Mouse (Mus musculus) MEL (cell line): ENCODE data around the gene Pmm1. TPM values are rescaled to one million over a fixed set of nuclear protein-coding genes. Genes with fewer than 3 reads are reported as not detected.

ENCODE experiments used
- DNase-seq: peaks from one replicate; pipeline ENCODE4 v3.0.0; 2011; ENCODE audit warnings: low read depth, low spot score
- H3K27ac ChIP-seq: 2 replicates; pipeline ENCODE4 v1.5.1; 2012; ENCODE audit warnings: low read depth, mild to moderate bottlenecking, control low read depth, low read length, moderate library complexity; ENCODE audit not compliant: control insufficient read depth
- H3K27me3 ChIP-seq, 2 experiments: fragments of 150-350 bp in 1 of 2; sonication (generic) in 1 of 2; 2 replicates each; pipeline ENCODE4 v1.6.1; 2012; ENCODE audit warnings: low read length in 2 of 2, mild to moderate bottlenecking in 2 of 2, improper control_type of control experiment in 1 of 2, moderate library complexity in 1 of 2; ENCODE audit not compliant: insufficient read depth in 2 of 2, control insufficient read depth in 1 of 2
- H3K36me3 ChIP-seq, 2 experiments: 2 replicates each; pipeline ENCODE4 v1.6.1; 2012 to 2014; ENCODE audit warnings: low read length in 2 of 2, improper control_type of control experiment in 1 of 2, inconsistent platforms in 1 of 2, mild to moderate bottlenecking in 1 of 2; ENCODE audit not compliant: insufficient read depth in 2 of 2, control insufficient read depth in 1 of 2
- H3K4me1 ChIP-seq, 2 experiments: fragments of 150-350 bp in 1 of 2; sonication (generic) in 1 of 2; 2 replicates each; pipeline ENCODE4 v1.6.1; 2012; ENCODE audit warnings: low read length in 2 of 2, improper control_type of control experiment in 1 of 2, mild to moderate bottlenecking in 1 of 2; ENCODE audit not compliant: insufficient read depth in 2 of 2, control insufficient read depth in 1 of 2
- H3K4me3 ChIP-seq, 2 experiments: fragments of 150-350 bp in 1 of 2; sonication (generic) in 1 of 2; 2 replicates each; pipeline ENCODE4 v1.5.1; 2012; ENCODE audit warnings: low read depth in 2 of 2, low read length in 2 of 2, mild to moderate bottlenecking in 2 of 2, moderate library complexity in 2 of 2, control low read depth in 1 of 2, improper control_type of control experiment in 1 of 2; ENCODE audit not compliant: control insufficient read depth in 1 of 2, insufficient read depth in 1 of 2
- H3K79me2 ChIP-seq: 2 replicates; pipeline ENCODE4 v1.6.1; 2012; ENCODE audit warnings: mild to moderate bottlenecking, low read length, moderate library complexity; ENCODE audit not compliant: control insufficient read depth, poor library complexity, insufficient read depth
- H3K9ac ChIP-seq: 2 replicates; pipeline ENCODE4 v1.6.1; 2012; ENCODE audit warnings: low read depth, mild to moderate bottlenecking, control low read depth, low read length, moderate library complexity; ENCODE audit not compliant: control insufficient read depth, poor library complexity, severe bottlenecking
- H3K9me3 ChIP-seq: fragments of 150-350 bp; sonication (generic); replicated peaks from 2 replicates; pipeline ENCODE4 v1.6.1; 2012; ENCODE audit warnings: mild to moderate bottlenecking, low read length, improper control_type of control experiment, moderate library complexity; ENCODE audit not compliant: insufficient read depth
- CHD1 ChIP-seq: IDR thresholded peaks from 2 replicates; pipeline ENCODE4 v1.6.1; 2012; ENCODE audit warnings: low read depth, mild to moderate bottlenecking, inconsistent platforms, low read length, improper control_type of control experiment
- CTCF ChIP-seq, 3 experiments: IDR thresholded peaks in 2 of 3; conservative IDR thresholded peaks in 1 of 3; 2 replicates each; pipeline ENCODE4 v1.5.1; 2011 to 2012; ENCODE audit warnings: low read length in 3 of 3, low read depth in 2 of 3, mild to moderate bottlenecking in 2 of 3, improper control_type of control experiment in 1 of 3, inconsistent platforms in 1 of 3, mixed read lengths in 1 of 3, moderate library complexity in 1 of 3; ENCODE audit not compliant: control insufficient read depth in 1 of 3, insufficient read depth in 1 of 3, poor library complexity in 1 of 3, severe bottlenecking in 1 of 3
- EP300 ChIP-seq, 2 experiments: IDR thresholded peaks; 2 replicates each; pipeline ENCODE4 v1.6.1; 2011; ENCODE audit warnings: improper control_type of control experiment in 2 of 2, low read length in 2 of 2, low read depth in 1 of 2, mild to moderate bottlenecking in 1 of 2
- ETS1 ChIP-seq: IDR thresholded peaks from 2 replicates; pipeline ENCODE4 v1.6.1; 2012; ENCODE audit warnings: low read depth, mild to moderate bottlenecking, inconsistent platforms, low read length, improper control_type of control experiment, moderate library complexity
- GABPA ChIP-seq: IDR thresholded peaks from 2 replicates; pipeline ENCODE4 v1.6.1; 2012; ENCODE audit warnings: low read depth, mild to moderate bottlenecking, inconsistent platforms, low read length, improper control_type of control experiment, moderate library complexity
- GATA1 ChIP-seq: IDR thresholded peaks from 2 replicates; pipeline ENCODE4 v1.6.1; 2011; ENCODE audit warnings: low read depth, low read length, improper control_type of control experiment
- JUND ChIP-seq: IDR thresholded peaks from 2 replicates; pipeline ENCODE4 v1.6.1; 2011; ENCODE audit warnings: low read depth, mild to moderate bottlenecking, improper control_type of control experiment, low read length
- KAT2A ChIP-seq: conservative IDR thresholded peaks from 2 replicates; pipeline ENCODE4 v1.6.1; 2012; ENCODE audit warnings: low read depth, low read length, improper control_type of control experiment, inconsistent platforms
- MEF2A ChIP-seq: IDR thresholded peaks from 2 replicates; pipeline ENCODE4 v1.6.1; 2014; ENCODE audit warnings: low read depth, mild to moderate bottlenecking, inconsistent platforms, low read length, improper control_type of control experiment; ENCODE audit not compliant: poor library complexity, insufficient replicate concordance, severe bottlenecking; ENCODE audit errors: extremely low read depth
- NELFE ChIP-seq: IDR thresholded peaks from 2 replicates; pipeline ENCODE4 v1.6.1; 2011; ENCODE audit warnings: low read depth, low read length, improper control_type of control experiment
- NRF1 ChIP-seq: IDR thresholded peaks from 2 replicates; pipeline ENCODE4 v1.6.1; 2014; ENCODE audit warnings: low read depth, mild to moderate bottlenecking, inconsistent platforms, low read length, improper control_type of control experiment, moderate library complexity; ENCODE audit not compliant: poor library complexity, insufficient read depth, severe bottlenecking
- POLR2AphosphoS2 ChIP-seq: IDR thresholded peaks from 2 replicates; pipeline ENCODE4 v1.6.1; 2011; ENCODE audit warnings: low read length, improper control_type of control experiment
- POLR2AphosphoS5 ChIP-seq: IDR thresholded peaks from 2 replicates; pipeline ENCODE4 v1.6.1; 2012; ENCODE audit warnings: low read depth, borderline replicate concordance, mild to moderate bottlenecking, inconsistent platforms, low read length, moderate library complexity, mixed read lengths
- RCOR1 ChIP-seq: IDR thresholded peaks from 2 replicates; pipeline ENCODE4 v1.6.1; 2012; ENCODE audit warnings: low read depth, mild to moderate bottlenecking, inconsistent platforms, low read length, improper control_type of control experiment
- TAL1 ChIP-seq: IDR thresholded peaks from 2 replicates; pipeline ENCODE4 v1.6.1; 2012; ENCODE audit warnings: mild to moderate bottlenecking, inconsistent platforms, low read length, moderate library complexity, mixed read lengths
- TBP ChIP-seq: IDR thresholded peaks from 2 replicates; pipeline ENCODE4 v1.8.0; 2011; ENCODE audit warnings: low read depth, low read length, improper control_type of control experiment
- UBTF ChIP-seq: IDR thresholded peaks from 2 replicates; pipeline ENCODE4 v1.6.1; 2012; ENCODE audit warnings: low read depth, mild to moderate bottlenecking, inconsistent platforms, low read length, improper control_type of control experiment, moderate library complexity, borderline replicate concordance; ENCODE audit not compliant: insufficient read depth
- USF2 ChIP-seq, 2 experiments: IDR thresholded peaks; 2 replicates each; pipeline ENCODE4 v1.6.1; 2011 to 2012; ENCODE audit warnings: improper control_type of control experiment in 2 of 2, low read length in 2 of 2, borderline replicate concordance in 1 of 2, inconsistent platforms in 1 of 2, low read depth in 1 of 2, mild to moderate bottlenecking in 1 of 2; ENCODE audit not compliant: insufficient read depth in 1 of 2
- ZC3H11A ChIP-seq: IDR thresholded peaks from 2 replicates; pipeline ENCODE4 v1.6.1; 2012; ENCODE audit warnings: low read depth, mild to moderate bottlenecking, inconsistent platforms, low read length, improper control_type of control experiment
- ZMIZ1 ChIP-seq: IDR thresholded peaks from 2 replicates; pipeline ENCODE4 v1.6.1; 2012; ENCODE audit warnings: low read depth, mild to moderate bottlenecking, inconsistent platforms, low read length, improper control_type of control experiment, moderate library complexity
- polyA plus RNA-seq, 2 experiments: library from polyadenylated mRNA; stranded (reverse) in 1 of 2; unstranded in 1 of 2; fragments of >175 nt in 1 of 2; fragments of >200 nt in 1 of 2; gene quantifications; 2 replicates each; pipeline versions ENCODE4 v1.2.1 to v1.2.4; 2012; ENCODE audit warnings: low replicate concordance in 2 of 2, low read depth in 1 of 2; ENCODE audit not compliant: insufficient read length in 2 of 2, insufficient read depth in 1 of 2, missing spikeins in 1 of 2
- total RNA-seq: library from RNA; depleted of rRNA; stranded (reverse); fragments of 300-350 nt; gene quantifications from 2 replicates; pipeline ENCODE4 v1.2.3, GENCODE M21; 2012

The Pmm1 gene
- total and polyA plus RNA-seq, 3 experiments: 72.7 to 111 TPM; not detected in 1

DNA sequence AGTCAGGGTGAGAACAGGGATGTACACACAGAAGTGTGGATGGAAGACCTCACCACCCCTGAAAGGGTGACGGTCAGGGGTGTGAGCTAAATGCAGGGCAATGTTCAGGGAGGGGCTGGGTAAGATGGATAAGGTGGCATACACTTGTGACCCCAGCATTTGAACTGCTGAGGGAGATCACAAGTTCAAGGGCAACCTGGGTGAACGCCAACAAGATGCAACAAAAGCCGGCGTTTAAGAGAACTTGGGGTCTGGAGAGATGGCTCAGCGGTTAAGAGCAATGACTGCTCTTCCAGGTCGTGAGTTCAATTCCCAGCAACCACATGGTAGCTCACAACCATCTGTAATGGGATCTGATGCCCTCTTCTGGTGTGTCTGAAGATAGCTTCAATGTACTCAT is 6.0 kb downstream of the Pmm1 start:
- H3K4me3 ChIP-seq: no peak overlapping the region
- H3K79me2 ChIP-seq: 0 out of 2 replicates have a peak, but pooled peaks cover 2% of the 10 kb centered on the region
- no peak for DNase-seq
- H3K9ac ChIP-seq: no peak overlapping the region
- TF ChIP-seq POLR2AphosphoS5 (no peak), KAT2A (no peak), RCOR1 (no peak), NRF1 (no peak), USF2 (IDR thresholded peaks at IDR 0.05; ENCODE audit: borderline replicate concordance in 1 of 2, insufficient read depth in 1 of 2, low read depth in 1 of 2, low read length in 2 of 2) (no peak), EP300 (IDR thresholded peaks at IDR 0.05; ENCODE audit: low read depth in 1 of 2, low read length in 2 of 2) (no peak)
- TF ChIP-seq, all 39 proteins: peak for 0
- peaks cover 2 to 5% of the 10 kb centered on the region in 2 experiments; a peak in 3 of 4 replicates for H3K36me3 ChIP-seq
- peaks cover 0 to 8% of the 10 kb centered on the region in 2 experiments; a peak in 2 of 4 replicates for H3K4me1 ChIP-seq
- H3K27ac ChIP-seq: no peak overlapping the region
- no peaks in the 10 kb centered on the region for H3K27me3 ChIP-seq
- H3K9me3 ChIP-seq: no peaks in the 10 kb centered on the region

DNA sequence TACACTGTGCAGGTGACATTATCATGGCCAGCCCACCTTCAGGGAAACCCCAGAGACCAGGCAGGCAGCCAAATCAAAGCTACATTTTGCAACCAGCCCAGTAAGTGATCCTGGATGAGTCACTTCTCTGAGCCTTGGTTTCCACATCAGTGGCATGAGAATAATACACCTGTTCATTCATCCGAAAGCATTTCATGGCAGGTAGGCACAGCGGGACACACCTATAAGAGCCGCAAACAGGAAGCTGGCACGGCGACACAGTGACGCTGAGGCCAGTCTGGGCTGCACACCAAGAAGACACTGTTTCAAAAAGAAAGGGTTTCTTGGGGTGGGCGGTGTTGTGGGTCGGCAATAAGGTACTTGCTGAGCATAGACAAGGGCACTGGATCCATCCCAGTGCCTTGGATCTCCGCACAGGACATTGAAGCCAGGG is 6.6 kb downstream of the Pmm1 start:
- H3K4me1 ChIP-seq: peaks cover 0 to 5% of the 10 kb centered on the region in 2 experiments; a peak in 2 of 4 replicates
- H3K27me3 ChIP-seq: no peaks in the 10 kb centered on the region
- no peaks in the 10 kb centered on the region for H3K79me2 ChIP-seq
- no peak for TF ChIP-seq UBTF
- no peak for TF ChIP-seq RCOR1
- no peak for TF ChIP-seq NELFE
- TF ChIP-seq MEF2A: no peak
- TF ChIP-seq TBP: no peak
- no peak for TF ChIP-seq NRF1
- no peak for TF ChIP-seq GATA1
- TF ChIP-seq ETS1: no peak
- no peak for TF ChIP-seq ZMIZ1
- TF ChIP-seq CTCF (IDR thresholded peaks at IDR 0.05 in 2 of 3, conservative IDR thresholded peaks at IDR 0.05 in 1 of 3; ENCODE audit: control insufficient read depth in 1 of 3, insufficient read depth in 1 of 3, low read depth in 2 of 3, low read length in 3 of 3, poor library complexity in 1 of 3, severe bottlenecking in 1 of 3): no peak
- TF ChIP-seq ZC3H11A: no peak
- no peak for TF ChIP-seq POLR2AphosphoS2
- no peak for TF ChIP-seq TAL1
- no peak for TF ChIP-seq KAT2A
- no peak for TF ChIP-seq JUND
- TF ChIP-seq GABPA: no peak
- TF ChIP-seq CHD1: no peak
- H3K27ac ChIP-seq: no peak overlapping the region
- DNase-seq: no peak
- H3K4me3 ChIP-seq: no peak overlapping the region
- H3K36me3 ChIP-seq: peaks cover 2 to 5% of the 10 kb centered on the region in 2 experiments; a peak in 3 of 4 replicates
- no peaks in the 10 kb centered on the region for H3K9me3 ChIP-seq
- H3K9ac ChIP-seq: no peak overlapping the region
